ENCODE assay signal across 17 mouse cellular contexts in the genomic region with DNA sequence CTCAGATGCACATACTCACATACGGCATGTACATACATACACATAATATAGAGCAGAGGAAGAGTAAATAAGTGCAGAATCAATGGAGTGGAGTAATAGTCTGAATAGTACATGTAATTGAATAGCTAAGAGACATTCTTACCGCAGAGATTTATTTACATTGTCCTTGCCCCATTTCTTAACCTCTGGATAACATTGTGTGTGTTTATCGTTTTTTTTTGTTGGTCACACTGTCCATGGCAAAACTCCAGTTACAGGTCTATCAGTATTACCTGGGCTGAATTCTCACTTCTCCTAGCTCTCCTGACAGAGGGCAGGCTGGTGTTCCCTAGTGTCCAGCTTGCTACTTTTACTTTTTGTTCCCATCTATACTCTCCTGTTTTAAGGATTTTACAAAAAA.
"Had no signal": no experiment of that assay in that cellular context is flagged by ENCODE, and none has a peak within 500 bp of the region (broad histone marks: within the 10 kb centered on the region; RNA-seq: fewer than 3 reads in every experiment).

No protein-coding gene starts in this region.

- H3K4me1 ChIP-seq: midbrain, embryonic 10.5 days; midbrain, embryonic 12.5 days had no signal

- H3K4me3 ChIP-seq: midbrain, embryonic 10.5 days; midbrain, embryonic 12.5 days; myocyte had no signal

- H3K9ac ChIP-seq: liver, embryonic 14.5 days; lung, embryonic 14.5 days; midbrain, embryonic 12.5 days had no signal

- ATAC-seq: midbrain, embryonic 16.5 days had no signal

- H3K27ac ChIP-seq: liver, embryonic 14.5 days; midbrain, embryonic 10.5 days; midbrain, embryonic 12.5 days had no signal

- H3K9me3 ChIP-seq: midbrain, embryonic 10.5 days; midbrain, embryonic 12.5 days had no signal

- H3K4me2 ChIP-seq: lung, embryonic 14.5 days; midbrain, embryonic 12.5 days had no signal

- DNase-seq: lung, adult 18-20 months; lung, postnatal 10 days; lung, postnatal 4 days; retina, postnatal 1 day; right cerebral cortex, adult 18-20 months; right cerebral cortex, postnatal 25 days; right cerebral cortex, postnatal 4 days; spleen, adult 18-20 months; thymus, adult 18-20 months; thymus, postnatal 14 days; thymus, postnatal 36 days had no signal

- H3K27me3 ChIP-seq: midbrain, embryonic 12.5 days had no signal
